Mouse (Mus musculus): Measurements from ENCODE around the gene Apof. TPM values are rescaled to one million over a fixed set of nuclear protein-coding genes. Genes with fewer than 3 reads are reported as not detected.
"Not testable (repeated sequence)": the region's sequence is repeated elsewhere in the genome, so short reads cannot be mapped to it uniquely, and the experiment has no call there.

Apof gene
- total RNA-seq, 2 experiments from 2014 or later, result 1.6 TPM; not detected in 1

GRCm38 (mm10) chr10:128256328-128256727 lies 12.1 kb upstream of the Apof start:
- no peak for DNase-seq (ENCODE audit: low spot score in 2 of 2)

- no peak for DNase-seq (ENCODE audit: low spot score in 2 of 2)
Observed at GRCm38 (mm10) chr10:128258953-128259352, 9.5 kb upstream of the Apof start.

- DNase-seq (ENCODE audit: low spot score in 2 of 2), result no peak
Observed at GRCm38 (mm10) chr10:128259946-128260345, 8.5 kb upstream of the Apof start.

- not testable (repeated sequence) for DNase-seq (ENCODE audit: low spot score in 2 of 2)
Observed at GRCm38 (mm10) chr10:128260376-128260775, 8.1 kb upstream of the Apof start.

GRCm38 (mm10) chr10:128262300-128262699 lies 6.2 kb upstream of the Apof start:
- DNase-seq (ENCODE audit: low spot score in 2 of 2), result no peak

GRCm38 (mm10) chr10:128263393-128264310 lies 4.8 kb upstream of the Apof start:
- DNase-seq (ENCODE audit: low spot score in 2 of 2), result no peak

GRCm38 (mm10) chr10:128269206-128269910 lies 887 bp downstream of the Apof start:
- DNase-seq (ENCODE audit: low spot score in 2 of 2), result no peak

GRCm38 (mm10) chr10:128270287-128270841 lies 1.9 kb downstream of the Apof start, which contains the start of gene Stat2:
TSS of gene Stat2 (plus strand) at chr10:128270559.
- DNase-seq (ENCODE audit: low spot score in 2 of 2), result peak; percentile 92 to 96

- DNase-seq (ENCODE audit: low spot score in 2 of 2), result no peak
Observed at GRCm38 (mm10) chr10:128270866-128271265, 2.4 kb downstream of the Apof start.

- DNase-seq (ENCODE audit: low spot score in 2 of 2), result no peak
Observed at GRCm38 (mm10) chr10:128271883-128272282, 3.4 kb downstream of the Apof start.

- not testable (repeated sequence) for DNase-seq (ENCODE audit: low spot score in 2 of 2)
Observed at GRCm38 (mm10) chr10:128272819-128273439, 4.5 kb downstream of the Apof start.

- DNase-seq (ENCODE audit: low spot score in 2 of 2), result not testable (repeated sequence)
Observed at GRCm38 (mm10) chr10:128275374-128275773, 6.9 kb downstream of the Apof start.

GRCm38 (mm10) chr10:128278158-128278557 lies 9.7 kb downstream of the Apof start:
- DNase-seq (ENCODE audit: low spot score in 2 of 2), result no peak

- no peak for DNase-seq (ENCODE audit: low spot score in 2 of 2)
Observed at GRCm38 (mm10) chr10:128280943-128281342, 12.5 kb downstream of the Apof start.

GRCm38 (mm10) chr10:128281682-128282081 lies 13.2 kb downstream of the Apof start:
- no peak for DNase-seq (ENCODE audit: low spot score in 2 of 2)

GRCm38 (mm10) chr10:128282886-128283450 lies 14.5 kb downstream of the Apof start:
- DNase-seq (ENCODE audit: low spot score in 2 of 2), result no peak

- peak in 1 of 2 experiments; percentile 66 for DNase-seq (ENCODE audit: low spot score in 2 of 2)
Observed at GRCm38 (mm10) chr10:128283604-128284579, 15.4 kb downstream of the Apof start.

GRCm38 (mm10) chr10:128290594-128290993 lies 22.1 kb downstream of the Apof start:
- DNase-seq (ENCODE audit: low spot score in 2 of 2), result peak in 1 of 2 experiments; percentile 38

GRCm38 (mm10) chr10:128296370-128297090 lies 28.1 kb downstream of the Apof start:
- no peak for DNase-seq (ENCODE audit: low spot score in 2 of 2)

Measured in gastrocnemius, postnatal 4 days (tissue).